In the genomic region with DNA sequence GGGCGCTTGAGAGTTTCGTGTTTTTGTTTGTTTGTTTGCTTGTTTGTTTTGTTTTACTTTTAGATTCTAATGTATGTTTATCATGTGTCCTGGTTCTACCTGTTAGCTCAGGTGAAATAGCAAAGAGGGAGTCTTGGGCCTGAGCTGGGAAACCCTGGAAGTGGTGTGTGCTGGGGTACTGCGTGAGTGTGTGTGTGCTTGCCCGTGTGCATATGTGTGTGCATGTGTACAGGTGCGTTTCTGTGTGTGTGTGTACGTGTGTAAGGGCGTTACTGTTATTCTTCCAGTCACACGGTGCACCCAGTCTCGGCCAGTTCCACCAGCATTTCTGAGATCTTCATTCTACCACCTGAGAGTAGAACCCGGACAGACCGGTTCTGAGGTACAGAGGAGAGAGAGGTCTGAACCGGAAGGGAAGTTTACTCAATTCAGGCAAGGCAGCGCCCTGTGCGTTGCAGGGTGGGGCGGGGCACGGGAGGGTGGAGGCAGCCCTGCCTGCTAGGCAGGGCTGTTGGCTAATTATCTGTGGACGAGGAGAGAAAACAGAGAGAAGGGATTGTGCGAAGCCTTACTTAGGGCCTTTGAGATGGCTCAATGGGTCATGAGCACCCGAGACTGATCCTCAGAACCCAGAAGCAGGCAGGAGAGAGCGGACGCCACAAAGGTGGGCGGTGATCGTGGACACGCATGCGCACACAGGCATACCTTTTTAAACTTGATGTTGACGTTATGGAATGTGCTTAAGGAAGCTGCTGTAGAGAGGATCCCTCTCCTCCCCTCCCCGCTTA, we compare ENCODE assay signal across 9 mouse cellular contexts. TPM values are rescaled to one million over a fixed set of nuclear protein-coding genes. Genes with fewer than 3 reads are reported as not detected.
DNase-seq lines count a peak whose midpoint lies in the region; ATAC-seq and TF ChIP-seq lines count a peak whose summit lies in the region.
"Had no signal": no experiment of that assay in that cellular context is flagged by ENCODE, and none has a peak within 500 bp of the region (broad histone marks: within the 10 kb centered on the region; RNA-seq: fewer than 3 reads in every experiment).

No protein-coding gene starts in this region.

- no peak for ATAC-seq in heart, embryonic 13.5 days (ENCODE audit: extremely low read depth, insufficient number of reproducible peaks, low FRiP score, low TSS enrichment)
- ATAC-seq in hindbrain, postnatal 0 days, result 0 out of 2 replicates have a peak, but pooled peaks have one; percentile 49
- ATAC-seq in liver, embryonic 15.5 days (ENCODE audit: insufficient read depth), result peak; percentile 64
- peak; percentile 40; the same call in 1 of the 2 replicates for ATAC-seq in neural tube, embryonic 13.5 days (ENCODE audit: low read depth)

- DNase-seq in heart, adult 11 months, result no peak
- DNase-seq in c-Kit-positive CD71-positive TER-119-positive erythroid progenitor cells, embryonic 14.5 days (ENCODE audit: low spot score), result peak; percentile 47
- DNase-seq in hindbrain, postnatal 0 days (ENCODE audit: low spot score), result peak; percentile 27
- no peak for DNase-seq in gastrocnemius, adult 8-10 months (ENCODE audit: low spot score in 2 of 2)
- DNase-seq in layer of hippocampus, postnatal 36 days, result no peak

- H3K4me1 ChIP-seq in heart, embryonic 13.5 days, result no peaks in the 10 kb centered on the region
- H3K4me1 ChIP-seq in hindbrain, postnatal 0 days (ENCODE audit: insufficient read depth, low read length), result no peaks in the 10 kb centered on the region
- H3K4me1 ChIP-seq in liver, embryonic 15.5 days (replicated peaks), result peaks cover 11% of the 10 kb centered on the region; the same call in 1 of the 2 replicates
- no peaks in the 10 kb centered on the region for H3K4me1 ChIP-seq in neural tube, embryonic 13.5 days (replicated peaks)

- peak overlapping the region; percentile 60 for H3K4me2 ChIP-seq in heart, embryonic 13.5 days
- H3K4me2 ChIP-seq in hindbrain, postnatal 0 days (ENCODE audit: low read depth, low read length), result peak overlapping the region; percentile 44; the same call in 1 of the 2 replicates
- H3K4me2 ChIP-seq in liver, embryonic 15.5 days, result peak overlapping the region; percentile 55
- H3K4me2 ChIP-seq in neural tube, embryonic 13.5 days, result peak overlapping the region; percentile 39

- no peaks in the 10 kb centered on the region for H3K27me3 ChIP-seq in heart, embryonic 13.5 days (replicated peaks)
- no peaks in the 10 kb centered on the region for H3K27me3 ChIP-seq in hindbrain, postnatal 0 days (ENCODE audit: insufficient read depth, low read length)
- no peaks in the 10 kb centered on the region for H3K27me3 ChIP-seq in liver, embryonic 15.5 days
- no peaks in the 10 kb centered on the region for H3K27me3 ChIP-seq in neural tube, embryonic 13.5 days

- peak overlapping the region; percentile 69 for H3K9ac ChIP-seq in heart, embryonic 13.5 days
- H3K9ac ChIP-seq in hindbrain, postnatal 0 days (replicated peaks; ENCODE audit: low read length), result 0 out of 2 replicates have a peak overlapping the region, but pooled peaks have one; percentile 21
- H3K9ac ChIP-seq in liver, embryonic 15.5 days, result no peak overlapping the region
- peak overlapping the region; percentile 43 for H3K9ac ChIP-seq in neural tube, embryonic 13.5 days

- H3K27ac ChIP-seq in heart, embryonic 13.5 days (replicated peaks), result no peak overlapping the region
- no peak overlapping the region; the same call in 1 of the 2 replicates for H3K27ac ChIP-seq in hindbrain, postnatal 0 days
- peak overlapping the region; percentile 34; the same call in 1 of the 2 replicates for H3K27ac ChIP-seq in liver, embryonic 15.5 days (replicated peaks)
- no peak overlapping the region for H3K27ac ChIP-seq in neural tube, embryonic 13.5 days (replicated peaks)

- TF ChIP-seq CTCF in hindbrain, postnatal 0 days (IDR thresholded peaks at IDR 0.05; ENCODE audit: low read depth), result no peak

- H3K9me3 ChIP-seq in heart, embryonic 13.5 days, result peaks cover 12% of the 10 kb centered on the region
- peaks cover 2% of the 10 kb centered on the region for H3K9me3 ChIP-seq in hindbrain, postnatal 0 days (ENCODE audit: low read length)
- peaks cover 3% of the 10 kb centered on the region; the same call in 1 of the 2 replicates for H3K9me3 ChIP-seq in liver, embryonic 15.5 days (replicated peaks)
- peaks cover 6% of the 10 kb centered on the region for H3K9me3 ChIP-seq in neural tube, embryonic 13.5 days

- no peaks in the 10 kb centered on the region for H3K36me3 ChIP-seq in heart, embryonic 13.5 days
- H3K36me3 ChIP-seq in hindbrain, postnatal 0 days (ENCODE audit: insufficient read depth, low read length), result no peaks in the 10 kb centered on the region
- H3K36me3 ChIP-seq in liver, embryonic 15.5 days (replicated peaks), result no peaks in the 10 kb centered on the region
- no peaks in the 10 kb centered on the region for H3K36me3 ChIP-seq in neural tube, embryonic 13.5 days

- H3K4me3 ChIP-seq in heart, embryonic 13.5 days, result peak overlapping the region; percentile 43
- H3K4me3 ChIP-seq in hindbrain, postnatal 0 days (ENCODE audit: low read length), result peak overlapping the region; percentile 18
- H3K4me3 ChIP-seq in liver, embryonic 15.5 days (replicated peaks), result peak overlapping the region; percentile 35
- peak overlapping the region; percentile 27 for H3K4me3 ChIP-seq in neural tube, embryonic 13.5 days

- whole genome bisulfite sequencing in heart, embryonic 13.5 days, result 54% methylated on average over 27 of the region's 27 CpGs
- 64% methylated on average over 27 of the region's 27 CpGs for WGBS in hindbrain, postnatal 0 days
- 46% methylated on average over 27 of the region's 27 CpGs for WGBS in liver, embryonic 15.5 days (ENCODE audit: insufficient replicate concordance)
- WGBS in neural tube, embryonic 13.5 days, result 60% methylated on average over 27 of the region's 27 CpGs

RNA-seq across cellular contexts. Expression of gene Alyref2, which starts 25.3 kb away (rescaled TPM):
- 12.8 and 15.6 TPM in 2 replicates for polyA plus RNA-seq in heart, embryonic 13.5 days (2015; fragmentation: Nextera tagmentation; extraction: Ambion mirVana)
- 10.1 and 10.4 TPM in 2 replicates for total RNA-seq in hindbrain, postnatal 0 days (2014; rRNA removed)
- 20.5 and 20.6 TPM in 2 replicates for polyA plus RNA-seq in hindbrain, postnatal 0 days (2015; fragmentation: Nextera tagmentation; extraction: Ambion mirVana)
- 3.3 and 3.5 TPM in 2 replicates for polyA plus RNA-seq in liver, embryonic 15.5 days (2015; fragmentation: Nextera tagmentation; extraction: Ambion mirVana)
- polyA plus RNA-seq in neural tube, embryonic 13.5 days (2015; fragmentation: Nextera tagmentation; extraction: Ambion mirVana), result 28.5 and 28.6 TPM in 2 replicates
- 1 to 10 TPM in 3 of 4 experiments, under 1 TPM in 1; 0.90 to 1.3 (median 1.2) TPM for total RNA-seq in gastrocnemius, adult 8-10 months (2022)
- total RNA-seq in layer of hippocampus, postnatal 36 days (2021), result 1 to 10 TPM; 6.8 to 7.1 TPM

RNA-seq across cellular contexts. Expression of gene F11r, which starts 40.6 kb away (rescaled TPM):
- polyA plus RNA-seq in heart, embryonic 13.5 days (2015; fragmentation: Nextera tagmentation; extraction: Ambion mirVana), result 61.8 and 66.1 TPM in 2 replicates
- 5.7 and 8.2 TPM in 2 replicates for total RNA-seq in hindbrain, postnatal 0 days (2014; rRNA removed)
- 14.2 and 14.4 TPM in 2 replicates for polyA plus RNA-seq in hindbrain, postnatal 0 days (2015; fragmentation: Nextera tagmentation; extraction: Ambion mirVana)
- 29.7 and 32.8 TPM in 2 replicates for polyA plus RNA-seq in liver, embryonic 15.5 days (2015; fragmentation: Nextera tagmentation; extraction: Ambion mirVana)
- 14.7 and 15.1 TPM in 2 replicates for polyA plus RNA-seq in neural tube, embryonic 13.5 days (2015; fragmentation: Nextera tagmentation; extraction: Ambion mirVana)
- total RNA-seq in gastrocnemius, adult 8-10 months (2022), result 1 to 10 TPM; 3.6 to 5.9 (median 4.2) TPM
- total RNA-seq in layer of hippocampus, postnatal 36 days (2021), result 1 to 10 TPM; 5.0 to 6.6 TPM

RNA-seq across cellular contexts. Expression of gene Itln1, which starts 57.1 kb away (rescaled TPM):
- polyA plus RNA-seq in heart, embryonic 13.5 days (2015; fragmentation: Nextera tagmentation; extraction: Ambion mirVana), result not detected in 2 replicates
- total RNA-seq in hindbrain, postnatal 0 days (2014; rRNA removed), result not detected in 2 replicates
- not detected in 2 replicates for polyA plus RNA-seq in hindbrain, postnatal 0 days (2015; fragmentation: Nextera tagmentation; extraction: Ambion mirVana)
- polyA plus RNA-seq in liver, embryonic 15.5 days (2015; fragmentation: Nextera tagmentation; extraction: Ambion mirVana), result not detected in 2 replicates
- not detected in 2 replicates for polyA plus RNA-seq in neural tube, embryonic 13.5 days (2015; fragmentation: Nextera tagmentation; extraction: Ambion mirVana)
- total RNA-seq in gastrocnemius, adult 8-10 months (2022), result not detected
- not detected for total RNA-seq in layer of hippocampus, postnatal 36 days (2021)
- total RNA-seq: adrenal gland, adult 18-20 months had no signal

RNA-seq across cellular contexts. Expression of gene Tstd1, which starts 59.3 kb away (rescaled TPM):
- 3.1 and 3.6 TPM in 2 replicates for polyA plus RNA-seq in heart, embryonic 13.5 days (2015; fragmentation: Nextera tagmentation; extraction: Ambion mirVana)
- 1.5 TPM in 1 of 2 replicates, not detected in the other for total RNA-seq in hindbrain, postnatal 0 days (2014; rRNA removed)
- 2.3 and 2.7 TPM in 2 replicates for polyA plus RNA-seq in hindbrain, postnatal 0 days (2015; fragmentation: Nextera tagmentation; extraction: Ambion mirVana)
- polyA plus RNA-seq in liver, embryonic 15.5 days (2015; fragmentation: Nextera tagmentation; extraction: Ambion mirVana), result 2.1 and 2.5 TPM in 2 replicates
- polyA plus RNA-seq in neural tube, embryonic 13.5 days (2015; fragmentation: Nextera tagmentation; extraction: Ambion mirVana), result 7.8 and 8.5 TPM in 2 replicates
- under 1 TPM in 2 of 4 experiments, not detected in 2; 0.51 to 0.58 TPM for total RNA-seq in gastrocnemius, adult 8-10 months (2022)
- 1 to 10 TPM; 4.1 to 5.9 TPM for total RNA-seq in layer of hippocampus, postnatal 36 days (2021)

Comparison
In these comparisons a context has a peak if more than half of its experiments do, and no peak if none do; other contexts are left out.
1. DNase-seq: peak in c-Kit-positive CD71-positive TER-119-positive erythroid progenitor cells, embryonic 14.5 days (single experiment) and hindbrain, postnatal 0 days (single experiment); none in heart, adult 11 months (single experiment), gastrocnemius, adult 8-10 months (0 of 2) and layer of hippocampus, postnatal 36 days (0 of 2).
2. Peak in every context shown above with its lines, with median percentiles within 50 percentile points of each other: H3K4me2 ChIP-seq and H3K4me3 ChIP-seq.